Mouse (Mus musculus): ENCODE measurements around the gene Olfr1298.

Gene Olfr1298

GRCm38 (mm10) chr2:111649101-111649500 lies at the start of gene Olfr1298:
Olfr1298 (minus strand) TSS chr2:111649201.
- no peak for DNase-seq

DNA sequence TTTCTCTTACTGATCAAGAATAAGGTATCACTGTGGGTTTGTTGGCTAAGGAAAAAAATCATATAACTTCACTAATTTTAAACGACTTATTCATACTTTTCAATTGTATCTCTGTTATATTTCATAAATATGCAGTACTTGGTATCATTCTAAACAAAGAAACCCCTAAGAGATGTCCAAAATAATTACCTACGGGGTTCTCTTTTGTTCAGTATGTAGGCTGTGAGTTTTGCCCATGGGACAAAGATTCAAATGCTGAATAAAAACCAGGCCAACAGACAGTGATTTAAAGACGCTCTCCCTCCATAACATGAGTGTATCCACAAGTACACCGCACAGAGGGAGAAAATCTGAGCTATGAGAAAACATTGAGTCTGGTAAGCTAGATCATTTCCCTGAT lies 12.1 kb upstream of the Olfr1298 start, which contains the start of gene Olfr1299:
Gene Olfr1299 (plus strand): TSS at position 301 of the 400 bp plus-strand sequence.
- no peak for DNase-seq

DNA sequence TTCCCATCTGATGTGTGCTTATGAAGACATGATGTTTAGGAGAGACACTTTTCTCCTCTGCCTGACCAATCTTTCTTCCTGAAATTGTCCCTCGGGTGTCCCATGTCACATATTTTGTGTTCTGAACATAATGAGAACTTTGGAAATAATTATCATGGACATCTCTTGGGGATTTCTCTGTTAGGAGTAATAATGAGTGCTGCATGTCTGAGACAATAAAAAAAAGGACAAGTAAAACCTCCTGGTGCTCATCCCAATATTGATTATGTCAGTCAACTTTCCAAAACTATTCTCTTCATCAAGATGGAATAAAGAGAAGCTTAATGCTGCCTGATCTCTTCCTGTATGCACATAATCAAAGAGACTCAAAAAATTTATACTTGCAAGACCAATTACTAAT lies 22.6 kb downstream of the Olfr1298 start, which contains the start of gene Olfr1297:
Gene Olfr1297 (minus strand): TSS at position 101 of the 400 bp plus-strand sequence.
- DNase-seq = no peak

Data from layer of hippocampus, adult 9-11 months (tissue).